8 mouse cellular contexts compared by ENCODE assay signal in the genomic region with DNA sequence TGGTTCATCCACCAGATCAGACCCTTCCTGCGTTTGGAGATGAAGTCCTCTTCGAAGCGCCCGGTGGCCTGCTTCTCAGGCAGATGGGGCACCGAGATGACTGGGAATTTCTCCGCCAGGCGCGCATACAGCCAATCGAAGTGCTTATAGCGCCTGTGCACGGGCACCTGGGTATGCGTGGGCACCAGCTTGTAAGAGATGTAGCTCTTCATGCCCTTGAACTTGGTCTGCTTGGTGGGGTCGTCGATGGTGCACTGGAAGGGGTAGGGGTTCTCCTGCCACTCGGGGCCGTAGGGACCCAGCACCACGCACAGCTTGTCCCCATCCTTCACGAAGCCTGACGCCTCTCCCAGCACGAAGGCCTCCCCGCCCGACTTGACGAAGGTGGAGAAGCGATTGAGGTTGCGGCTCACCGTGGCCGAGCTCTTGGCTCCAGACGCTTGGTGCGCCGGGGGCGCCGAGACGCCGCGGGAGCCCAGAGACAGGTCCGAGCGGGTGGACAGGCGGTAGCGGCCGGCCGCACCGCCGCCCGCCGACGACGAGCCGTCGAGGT. TPM values are rescaled to one million over a fixed set of nuclear protein-coding genes. Genes with fewer than 3 reads are reported as not detected.
DNase-seq lines count a peak whose midpoint lies in the region; ATAC-seq and TF ChIP-seq lines count a peak whose summit lies in the region.

No protein-coding gene starts in this region.

- peaks cover 28% of the 10 kb centered on the region for H3K4me1 ChIP-seq in kidney, embryonic 14.5 days (ENCODE audit: control insufficient read depth, insufficient read depth, low read length)
- peaks cover 63% of the 10 kb centered on the region for H3K4me1 ChIP-seq in forebrain, embryonic 10.5 days
- peaks cover 3% of the 10 kb centered on the region for H3K4me1 ChIP-seq in intestine, postnatal 0 days (replicated peaks; ENCODE audit: control insufficient read depth, insufficient read depth, low read length)
- peaks cover 52% of the 10 kb centered on the region for H3K4me1 ChIP-seq in midbrain, embryonic 15.5 days

- peak overlapping the region; percentile 89 for H3K27ac ChIP-seq in kidney, embryonic 14.5 days (ENCODE audit: low read depth, low read length)
- peak overlapping the region; percentile 96 for H3K27ac ChIP-seq in forebrain, embryonic 10.5 days
- peak overlapping the region; percentile 91 for H3K27ac ChIP-seq in intestine, postnatal 0 days (ENCODE audit: low read depth, low read length)
- H3K27ac ChIP-seq in midbrain, embryonic 15.5 days, result peak overlapping the region; percentile 92

- H3K36me3 ChIP-seq in kidney, embryonic 14.5 days (ENCODE audit: control insufficient read depth, insufficient read depth, low read length), result 0 out of 2 replicates have a peak, but pooled peaks cover 5% of the 10 kb centered on the region
- peaks cover 21% of the 10 kb centered on the region for H3K36me3 ChIP-seq in forebrain, embryonic 10.5 days (replicated peaks)
- H3K36me3 ChIP-seq in intestine, postnatal 0 days (ENCODE audit: control insufficient read depth, insufficient read depth), result no peaks in the 10 kb centered on the region
- no peaks in the 10 kb centered on the region for H3K36me3 ChIP-seq in midbrain, embryonic 15.5 days (replicated peaks)

- H3K4me2 ChIP-seq in kidney, embryonic 14.5 days (replicated peaks; ENCODE audit: low read depth, low read length), result peak overlapping the region; percentile 89
- H3K4me2 ChIP-seq in intestine, postnatal 0 days (replicated peaks; ENCODE audit: low read depth), result peak overlapping the region; percentile 75
- H3K4me2 ChIP-seq in midbrain, embryonic 15.5 days, result peak overlapping the region; percentile 84

- WGBS in kidney, embryonic 14.5 days, result 8% methylated on average over 49 of the region's 49 CpGs
- 12% methylated on average over 49 of the region's 49 CpGs for WGBS in forebrain, embryonic 10.5 days
- 12% methylated on average over 49 of the region's 49 CpGs for WGBS in intestine, postnatal 0 days
- 11% methylated on average over 49 of the region's 49 CpGs for WGBS in midbrain, embryonic 15.5 days

- peak overlapping the region; percentile 96 for H3K9ac ChIP-seq in kidney, embryonic 14.5 days (ENCODE audit: low read depth, low read length)
- peak overlapping the region; percentile 85 for H3K9ac ChIP-seq in intestine, postnatal 0 days (ENCODE audit: low read depth, low read length)
- H3K9ac ChIP-seq in midbrain, embryonic 15.5 days, result peak overlapping the region; percentile 76

- H3K4me3 ChIP-seq in kidney, embryonic 14.5 days (ENCODE audit: low read length), result peak overlapping the region; percentile 68
- peak overlapping the region; percentile 88 for H3K4me3 ChIP-seq in forebrain, embryonic 10.5 days
- H3K4me3 ChIP-seq in intestine, postnatal 0 days (ENCODE audit: low read depth, low read length), result peak overlapping the region; percentile 74
- H3K4me3 ChIP-seq in midbrain, embryonic 15.5 days, result peak overlapping the region; percentile 74

- ATAC-seq in kidney, embryonic 14.5 days (ENCODE audit: low FRiP score, low TSS enrichment), result 0 out of 2 replicates have a peak, but pooled peaks have one; percentile 1
- no peak for ATAC-seq in intestine, postnatal 0 days
- peak; percentile 13 for ATAC-seq in midbrain, embryonic 15.5 days (replicated peaks)
- no peak for ATAC-seq in megakaryocyte-erythroid progenitor cell, adult 5-6 weeks (replicated peaks; ENCODE audit: low FRiP score, low TSS enrichment, poor library complexity, severe bottlenecking)

- H3K9me3 ChIP-seq in kidney, embryonic 14.5 days (ENCODE audit: control insufficient read depth, low read length), result no peaks in the 10 kb centered on the region
- H3K9me3 ChIP-seq in forebrain, embryonic 10.5 days, result no peaks in the 10 kb centered on the region
- H3K9me3 ChIP-seq in intestine, postnatal 0 days (ENCODE audit: control insufficient read depth), result no peaks in the 10 kb centered on the region
- H3K9me3 ChIP-seq in midbrain, embryonic 15.5 days, result no peaks in the 10 kb centered on the region

- no peak for TF ChIP-seq CTCF in intestine, postnatal 0 days (IDR thresholded peaks at IDR 0.05; ENCODE audit: low read depth)

- H3K27me3 ChIP-seq in kidney, embryonic 14.5 days (ENCODE audit: control insufficient read depth, insufficient read depth, low read length), result no peaks in the 10 kb centered on the region
- H3K27me3 ChIP-seq in forebrain, embryonic 10.5 days (ENCODE audit: poor library complexity, severe bottlenecking), result 0 out of 2 replicates have a peak, but pooled peaks cover 4% of the 10 kb centered on the region
- no peaks in the 10 kb centered on the region for H3K27me3 ChIP-seq in intestine, postnatal 0 days (replicated peaks; ENCODE audit: control insufficient read depth, insufficient read depth, low read length)
- H3K27me3 ChIP-seq in midbrain, embryonic 15.5 days (replicated peaks), result no peaks in the 10 kb centered on the region

- no peak for DNase-seq in kidney, adult 9 months
- DNase-seq in Muller cell, postnatal 12 days (ENCODE audit: inconsistent ontology term), result peak; percentile 63
- peak; percentile 56 for DNase-seq in forebrain, embryonic 10.5 days (ENCODE audit: extremely low spot score, low spot score)
- no peak for DNase-seq in spleen, postnatal 36 days (ENCODE audit: low spot score in 2 of 2)

RNA-seq across cellular contexts. Expression of a gene that starts 0.9 kb away (rescaled TPM):
- polyA plus RNA-seq in kidney, embryonic 14.5 days (2014; fragmentation: Nextera tagmentation; extraction: Ambion mirVana), result 39.4 and 51.2 TPM in 2 replicates
- polyA plus RNA-seq in forebrain, embryonic 10.5 days (2016; fragmentation: Nextera tagmentation; extraction: Ambion mirVana), result 11.2 and 11.5 TPM in 2 replicates
- polyA plus RNA-seq in intestine, postnatal 0 days (2015; fragmentation: Nextera tagmentation; extraction: Ambion mirVana), result 13.2 and 13.7 TPM in 2 replicates
- polyA plus RNA-seq in midbrain, embryonic 15.5 days (2015; fragmentation: Nextera tagmentation; extraction: Ambion mirVana), result 9.0 and 10.6 TPM in 2 replicates
- total RNA-seq in megakaryocyte-erythroid progenitor cell, adult 5-6 weeks (2014; fragmentation: Nextera tagmentation), result 5.3 and 10.9 TPM in 2 replicates
- 13.2 and 18.1 TPM in 2 replicates for total RNA-seq in megakaryocyte-erythroid progenitor cell, adult 5-6 weeks (2017)

RNA-seq across cellular contexts. Expression of a gene that starts 46.1 kb away (rescaled TPM):
- polyA plus RNA-seq in kidney, embryonic 14.5 days (2014; fragmentation: Nextera tagmentation; extraction: Ambion mirVana), result not detected in 2 replicates
- not detected in 2 replicates for polyA plus RNA-seq in forebrain, embryonic 10.5 days (2016; fragmentation: Nextera tagmentation; extraction: Ambion mirVana)
- polyA plus RNA-seq in intestine, postnatal 0 days (2015; fragmentation: Nextera tagmentation; extraction: Ambion mirVana), result 0.25 TPM in 1 of 2 replicates, not detected in the other
- polyA plus RNA-seq in midbrain, embryonic 15.5 days (2015; fragmentation: Nextera tagmentation; extraction: Ambion mirVana), result 0.46 TPM in 1 of 2 replicates, not detected in the other
- total RNA-seq in megakaryocyte-erythroid progenitor cell, adult 5-6 weeks (2014; fragmentation: Nextera tagmentation), result not detected in 2 replicates
- not detected in 2 replicates for total RNA-seq in megakaryocyte-erythroid progenitor cell, adult 5-6 weeks (2017)

Comparison
In these comparisons a context has a peak if more than half of its experiments do, and no peak if none do; other contexts are left out.
1. ATAC-seq: peak in kidney, embryonic 14.5 days (single experiment) and midbrain, embryonic 15.5 days (single experiment); none in intestine, postnatal 0 days (single experiment) and megakaryocyte-erythroid progenitor cell, adult 5-6 weeks (single experiment).
2. DNase-seq: peak in Muller cell, postnatal 12 days (single experiment) and forebrain, embryonic 10.5 days (single experiment); none in kidney, adult 9 months (single experiment) and spleen, postnatal 36 days (0 of 2).
3. Peak in every context shown above with its lines, with median percentiles within 50 percentile points of each other: H3K27ac ChIP-seq, H3K4me2 ChIP-seq, H3K4me3 ChIP-seq and H3K9ac ChIP-seq.